Mouse (Mus musculus) frontal cortex, postnatal 10 days (tissue): Measurements from ENCODE around the gene Pacsin3.

ENCODE experiments used
- DNase-seq, 2 experiments: peaks; one replicate each; pipeline ENCODE4 v3.0.0; 2022; ENCODE audit warnings: low spot score in 2 of 2, mixed read lengths in 1 of 2

Pacsin3 gene

DNA sequence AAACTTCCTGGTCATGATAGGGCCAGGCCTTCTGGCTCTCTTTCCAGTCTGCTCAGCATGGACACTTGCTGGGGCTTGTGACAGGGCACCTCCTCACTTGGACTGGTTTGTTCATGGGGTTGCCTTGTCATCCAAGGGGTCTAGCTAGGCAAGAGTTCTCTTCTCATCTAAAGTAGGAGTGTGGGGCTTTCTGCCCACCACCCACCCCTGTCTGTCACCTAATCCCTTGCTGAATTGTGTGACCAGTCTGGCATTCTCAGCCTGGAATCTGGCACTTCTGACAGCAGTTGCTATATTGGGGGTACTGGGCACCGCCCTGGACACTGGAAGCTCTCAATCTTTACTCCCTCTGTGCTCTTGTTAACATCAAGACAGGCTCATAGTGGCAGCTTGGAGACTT lies 3.7 kb downstream of the Pacsin3 start:
- no peak for DNase-seq

DNA sequence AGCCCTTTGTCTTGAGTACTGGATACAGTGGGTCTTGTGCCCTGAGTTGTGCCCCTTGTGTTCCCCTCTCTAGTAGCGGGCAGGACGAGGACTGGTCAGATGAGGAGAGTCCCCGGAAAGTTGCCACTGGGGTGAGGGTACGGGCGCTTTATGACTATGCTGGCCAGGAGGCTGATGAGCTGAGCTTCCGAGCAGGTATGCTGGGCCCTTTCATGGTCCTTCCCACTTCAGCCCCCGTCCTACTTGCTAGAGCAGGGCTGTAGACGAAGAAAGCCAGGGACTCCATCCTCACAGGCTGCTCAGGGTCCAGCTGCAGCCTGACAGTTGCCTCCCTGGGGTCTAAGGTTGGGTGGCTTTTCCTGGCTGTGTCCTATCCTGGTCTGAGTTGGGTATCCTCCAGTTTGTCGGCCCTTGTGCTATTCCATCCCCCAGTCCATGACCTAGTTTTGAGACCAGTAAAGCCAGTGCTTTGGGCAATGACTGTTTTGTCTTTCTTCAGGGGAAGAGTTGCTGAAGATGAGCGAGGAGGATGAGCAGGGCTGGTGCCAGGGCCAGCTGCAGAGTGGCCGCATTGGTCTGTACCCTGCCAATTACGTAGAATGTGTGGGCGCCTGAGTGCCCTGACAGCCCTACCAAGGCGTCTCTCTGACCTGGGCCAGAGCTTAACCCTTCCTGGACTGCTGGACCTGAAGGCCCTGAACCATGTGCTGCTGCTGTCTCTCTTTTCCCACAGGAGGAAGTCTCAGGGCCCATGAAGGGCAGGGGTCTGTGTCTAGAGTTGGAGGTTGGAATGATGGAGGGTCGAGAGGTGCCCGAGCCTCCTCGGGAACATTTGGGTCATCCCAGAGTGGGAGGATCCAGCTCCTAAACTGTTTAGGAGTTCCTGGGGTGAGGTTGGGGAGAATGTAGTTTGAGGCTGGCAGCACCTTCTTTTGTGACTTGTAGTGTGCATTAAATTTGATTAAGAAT lies 8.2 kb downstream of the Pacsin3 start:
- DNase-seq: no peak

DNA sequence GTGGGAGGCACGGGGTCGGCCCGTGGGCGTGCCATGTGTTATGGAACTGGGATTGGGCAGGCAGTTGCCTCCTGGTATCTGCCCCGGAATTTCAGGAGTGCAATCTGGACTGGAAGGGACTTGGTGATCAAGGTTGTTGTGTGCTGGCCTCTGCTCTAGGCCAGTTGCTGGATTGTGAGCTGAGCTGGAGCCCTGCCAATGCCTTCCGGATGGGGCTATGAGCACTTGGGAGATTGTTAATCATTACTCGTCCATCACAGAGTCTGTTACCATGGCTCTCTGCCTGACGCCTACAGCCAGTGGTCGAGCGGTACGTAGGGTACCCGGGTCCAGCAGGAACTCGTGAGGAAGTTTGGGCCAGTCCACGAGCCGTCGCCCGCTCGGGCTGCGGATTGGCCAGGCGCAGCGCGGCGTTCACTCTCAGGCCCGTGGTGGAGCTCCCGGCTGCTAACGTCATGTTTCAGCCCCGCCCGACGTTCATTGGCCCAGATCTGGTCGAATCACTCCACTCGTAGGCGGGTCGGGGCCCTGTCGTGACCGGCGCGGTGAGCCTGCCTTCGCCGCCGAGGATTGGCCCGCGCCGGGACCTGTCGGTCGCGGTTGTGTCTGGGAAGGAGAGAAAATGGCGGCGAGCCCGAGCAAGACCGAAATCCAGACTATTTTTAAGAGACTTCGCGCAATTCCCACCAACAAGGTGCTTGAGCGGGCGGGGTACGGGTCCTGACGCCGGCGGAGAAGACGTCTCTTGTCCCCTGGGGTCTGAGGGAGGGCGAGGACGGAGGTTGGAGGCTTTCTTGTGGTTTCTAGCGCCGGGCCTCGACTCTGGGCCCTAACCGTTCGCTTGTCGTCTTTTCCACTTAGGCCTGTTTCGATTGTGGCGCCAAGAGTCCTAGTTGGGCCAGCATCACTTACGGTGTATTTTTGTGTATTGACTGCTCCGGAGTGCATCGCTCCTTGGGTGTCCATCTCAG lies 9.2 kb downstream of the Pacsin3 start, which contains the start of gene Arfgap2:
TSS of gene Arfgap2 (plus strand) at position 264 of the 971 bp plus-strand sequence.
- DNase-seq: peak; percentile 98

DNA sequence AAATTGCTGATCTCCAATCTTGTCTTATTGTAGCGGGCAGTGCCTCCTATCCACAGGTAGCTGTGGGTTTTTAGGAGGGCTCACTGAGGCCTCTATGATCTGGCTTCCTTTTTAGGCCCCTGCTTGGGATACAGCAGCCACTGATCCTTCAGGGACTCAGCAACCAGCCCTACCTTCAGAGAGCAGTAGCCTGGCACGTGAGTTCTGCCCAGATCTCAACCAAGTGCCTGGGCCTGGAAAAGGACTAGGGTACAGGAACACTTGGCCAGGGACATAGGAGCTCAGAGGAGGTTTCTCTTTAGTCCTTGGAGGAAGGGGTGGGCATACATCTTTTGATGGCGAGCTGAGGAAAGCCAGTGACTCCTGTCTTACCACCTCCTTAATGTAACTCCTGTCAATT lies 12.3 kb downstream of the Pacsin3 start:
- DNase-seq: no peak

DNA sequence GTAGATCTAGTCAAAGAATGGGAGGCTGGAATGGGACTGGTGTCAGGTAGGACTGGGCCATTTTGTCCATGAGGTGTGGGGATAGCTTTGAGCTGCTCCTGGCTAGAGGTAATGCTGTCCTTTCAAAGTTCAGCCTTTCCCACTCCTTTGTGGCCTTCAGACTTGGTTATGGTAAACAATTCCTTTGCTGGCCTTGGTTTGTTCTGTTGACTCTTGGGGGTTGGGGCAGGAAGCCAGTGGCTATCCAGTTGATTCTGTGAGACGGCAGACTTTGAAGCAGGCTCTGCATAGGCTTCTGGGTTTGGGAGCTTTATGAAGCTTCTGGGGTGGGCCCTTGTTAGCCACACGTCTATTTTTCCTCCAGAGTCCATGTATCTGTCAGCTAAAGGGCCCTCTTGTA lies 13.0 kb downstream of the Pacsin3 start:
- no peak for DNase-seq

DNA sequence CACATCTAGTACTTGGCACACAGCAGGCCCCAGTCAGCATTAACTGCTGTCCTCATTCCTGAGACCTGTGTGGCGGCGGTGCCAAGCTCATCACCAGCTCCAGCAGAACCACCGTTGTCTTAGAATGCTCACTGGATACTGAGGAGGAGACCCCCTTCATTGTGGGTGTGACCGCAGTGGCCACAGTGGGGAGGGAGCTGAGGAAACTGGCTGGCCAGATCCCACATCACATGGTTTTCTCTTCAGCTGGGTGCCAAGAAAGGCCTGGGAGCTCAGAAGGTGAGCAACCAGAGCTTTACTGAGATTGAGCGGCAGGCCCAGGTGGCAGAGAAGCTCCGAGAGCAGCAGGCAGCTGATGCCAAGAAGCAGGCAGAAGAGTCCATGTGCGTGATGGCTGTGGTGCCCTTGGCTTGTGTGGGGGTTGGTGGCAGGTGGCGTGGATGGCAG lies 14.0 kb downstream of the Pacsin3 start:
- no peak for DNase-seq

DNA sequence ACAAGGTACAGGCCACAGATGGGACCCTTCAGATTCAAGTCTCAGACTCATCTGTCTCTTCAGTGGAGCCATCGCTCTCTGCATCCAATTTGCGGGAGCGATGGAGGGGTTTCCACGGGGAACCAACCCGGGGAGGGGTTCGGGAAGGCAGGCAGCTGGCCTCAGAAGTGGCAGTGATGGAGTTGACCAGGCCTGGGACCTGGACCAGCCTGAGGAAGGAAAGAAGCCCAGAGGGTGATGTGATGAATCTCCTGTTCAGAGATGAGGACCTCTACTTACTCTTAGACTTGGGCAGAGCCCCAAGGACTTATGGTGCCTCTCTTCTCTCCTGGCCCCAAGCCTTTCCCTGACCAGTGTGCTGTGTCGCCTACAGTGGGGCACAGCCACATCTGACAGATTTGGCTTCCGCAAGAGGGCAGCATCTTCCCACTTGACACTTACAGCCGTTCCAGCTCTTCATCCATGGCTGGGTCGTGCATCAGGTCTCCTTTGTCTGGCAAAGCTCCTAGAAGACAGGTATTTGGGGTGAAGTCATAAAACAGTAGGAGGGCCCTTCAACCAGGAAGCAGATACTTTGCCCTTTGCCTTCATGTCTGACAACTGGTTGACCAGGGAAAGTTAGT lies 23.1 kb downstream of the Pacsin3 start:
- DNase-seq: peak in 1 of 2 experiments; percentile 56

DNA sequence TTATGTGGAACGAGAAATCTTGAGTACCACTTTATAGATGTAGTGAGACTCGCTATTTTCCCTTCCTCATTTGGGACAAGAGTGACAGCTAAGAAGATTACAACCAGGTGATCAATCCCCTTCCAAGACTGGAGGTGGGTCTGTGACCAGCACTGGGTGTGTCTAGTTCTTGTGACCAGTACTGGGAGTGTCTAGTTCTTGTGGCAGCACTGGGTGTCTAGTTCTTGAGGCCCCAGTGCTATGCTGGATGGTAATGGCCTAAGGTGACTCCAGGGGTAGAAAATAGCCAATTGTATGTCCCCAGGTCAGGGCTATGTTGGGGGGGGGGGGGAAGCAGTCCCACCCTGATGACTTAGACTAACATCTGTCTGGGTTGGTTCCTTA lies 23.6 kb downstream of the Pacsin3 start:
- no peak for DNase-seq

DNA sequence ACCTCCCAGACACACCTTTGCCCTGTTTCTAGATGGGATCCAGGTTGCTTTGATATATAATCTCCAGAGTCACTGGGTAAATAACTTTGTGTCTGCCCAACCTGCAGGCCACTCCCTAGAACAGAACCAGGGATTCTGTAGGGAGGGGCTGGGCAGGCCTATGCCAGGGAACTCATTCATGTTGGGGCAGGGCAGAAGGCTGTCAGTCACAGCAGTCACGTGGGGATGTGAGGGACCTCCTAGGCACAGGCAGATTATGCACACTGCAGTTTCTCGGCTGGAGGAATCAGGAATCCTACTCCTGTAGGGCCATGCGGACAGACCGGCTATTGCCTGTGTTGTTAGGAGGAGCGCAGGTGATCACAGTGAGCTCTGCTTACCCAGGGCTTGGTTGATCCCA lies 25.6 kb downstream of the Pacsin3 start:
- DNase-seq: no peak

DNA sequence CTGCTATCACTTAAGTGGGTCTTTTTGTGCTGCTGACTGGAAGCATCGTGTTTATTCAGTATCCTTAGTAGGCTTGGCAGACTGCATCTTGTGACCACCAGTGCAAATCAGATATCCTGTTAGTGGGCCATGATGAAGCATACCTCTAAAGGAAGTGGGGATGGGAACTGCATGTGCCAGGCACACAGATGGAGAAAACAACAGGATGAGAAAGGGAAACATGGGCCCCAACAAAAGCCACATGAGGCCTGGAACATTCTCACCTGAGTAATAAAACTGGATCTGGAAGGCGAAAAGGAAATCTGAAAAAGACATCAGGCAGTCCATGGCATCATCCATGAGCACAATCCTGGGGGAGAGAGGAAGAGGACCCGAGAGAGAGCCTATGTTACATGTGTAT lies 28.2 kb downstream of the Pacsin3 start:
- DNase-seq: no peak

DNA sequence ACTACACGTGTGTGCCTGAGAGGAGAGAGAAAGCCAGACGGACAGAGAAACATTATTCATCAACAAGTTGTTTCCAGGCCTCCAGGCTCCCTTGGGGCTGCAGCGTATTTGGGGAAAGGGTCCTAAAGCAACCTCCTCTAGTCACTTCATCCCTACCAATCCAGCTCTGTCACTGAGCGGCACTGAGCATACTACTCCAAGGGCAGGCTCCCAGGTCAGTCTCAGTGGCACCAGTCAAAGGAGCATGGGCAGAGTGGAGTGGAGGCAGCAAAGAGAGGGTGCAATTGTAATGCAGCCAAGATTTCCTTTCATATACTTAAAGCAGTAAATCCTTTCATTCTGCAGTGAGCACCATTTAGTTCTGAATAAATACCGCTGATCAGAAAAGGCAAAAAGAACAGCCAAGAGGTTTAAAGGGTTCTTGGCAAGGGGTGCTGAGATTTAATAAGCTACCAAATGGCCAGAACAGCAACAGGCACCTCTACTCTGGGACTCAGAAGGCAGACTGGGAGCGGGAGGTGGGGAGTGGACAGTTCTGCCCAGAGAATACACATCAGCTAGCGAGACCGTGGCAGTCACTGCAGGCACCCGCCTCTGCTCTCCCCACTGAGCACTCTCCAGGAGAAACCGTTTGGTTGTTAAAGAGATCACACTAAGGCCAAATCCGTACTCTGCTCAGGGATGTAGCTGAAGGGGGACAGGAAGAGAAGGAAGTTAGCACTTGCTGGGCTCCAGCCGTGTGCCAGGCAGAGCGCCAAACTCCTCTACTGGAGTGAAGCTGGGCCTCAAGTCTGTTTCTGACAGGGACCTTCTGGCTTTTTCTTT lies 28.8 kb downstream of the Pacsin3 start:
- peak; percentile 28 to 51 for DNase-seq

DNA sequence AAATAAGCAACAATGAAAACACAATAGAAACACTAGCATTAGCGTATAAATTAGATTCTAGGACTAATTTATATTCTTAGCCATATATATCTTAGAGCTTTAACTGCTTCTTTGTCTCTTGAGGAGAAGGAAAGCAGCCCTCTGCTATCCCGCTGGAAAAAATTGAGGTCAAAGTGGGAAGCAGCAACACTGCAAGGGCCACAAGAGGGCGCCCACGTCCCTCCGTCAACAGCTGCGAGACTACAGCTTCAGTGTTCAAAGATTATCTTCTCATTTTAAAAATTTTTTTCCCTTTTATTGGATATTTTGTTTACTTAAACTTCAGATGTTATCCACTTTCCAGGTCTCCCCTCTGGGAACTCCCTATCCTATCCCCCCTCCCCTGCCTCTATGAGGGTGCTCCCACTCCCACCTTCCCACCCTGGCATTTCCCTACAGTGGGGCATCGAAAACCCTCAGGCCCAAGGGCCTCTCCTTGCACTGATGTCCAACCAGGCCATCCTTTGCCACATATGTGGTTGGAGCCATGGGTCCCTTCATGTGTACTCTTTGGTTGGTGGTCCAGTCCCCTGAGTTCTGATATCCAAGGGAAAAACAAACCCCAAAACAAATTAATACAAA lies 30.2 kb downstream of the Pacsin3 start:
- peak; percentile 45 to 77 for DNase-seq

DNA sequence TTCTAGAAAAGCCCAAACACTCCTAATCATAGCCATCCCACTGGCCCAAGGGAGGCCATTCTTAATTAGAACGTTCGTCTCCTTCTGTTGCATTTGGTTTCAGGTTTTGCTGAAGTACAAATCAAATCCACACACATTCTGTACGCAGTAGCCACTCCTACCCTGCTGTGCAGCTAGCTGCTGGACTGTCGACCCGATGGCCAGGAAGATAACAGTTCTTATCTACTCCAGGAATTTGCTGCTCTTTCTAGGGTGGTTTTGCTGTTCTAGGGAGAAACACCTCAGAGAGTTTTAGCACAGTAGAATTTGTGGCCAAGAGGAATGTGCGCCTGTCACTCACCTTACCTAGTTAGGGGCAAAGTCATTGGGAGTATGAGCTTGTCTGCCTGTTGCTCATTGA lies 31.8 kb downstream of the Pacsin3 start:
- DNase-seq: no peak

DNA sequence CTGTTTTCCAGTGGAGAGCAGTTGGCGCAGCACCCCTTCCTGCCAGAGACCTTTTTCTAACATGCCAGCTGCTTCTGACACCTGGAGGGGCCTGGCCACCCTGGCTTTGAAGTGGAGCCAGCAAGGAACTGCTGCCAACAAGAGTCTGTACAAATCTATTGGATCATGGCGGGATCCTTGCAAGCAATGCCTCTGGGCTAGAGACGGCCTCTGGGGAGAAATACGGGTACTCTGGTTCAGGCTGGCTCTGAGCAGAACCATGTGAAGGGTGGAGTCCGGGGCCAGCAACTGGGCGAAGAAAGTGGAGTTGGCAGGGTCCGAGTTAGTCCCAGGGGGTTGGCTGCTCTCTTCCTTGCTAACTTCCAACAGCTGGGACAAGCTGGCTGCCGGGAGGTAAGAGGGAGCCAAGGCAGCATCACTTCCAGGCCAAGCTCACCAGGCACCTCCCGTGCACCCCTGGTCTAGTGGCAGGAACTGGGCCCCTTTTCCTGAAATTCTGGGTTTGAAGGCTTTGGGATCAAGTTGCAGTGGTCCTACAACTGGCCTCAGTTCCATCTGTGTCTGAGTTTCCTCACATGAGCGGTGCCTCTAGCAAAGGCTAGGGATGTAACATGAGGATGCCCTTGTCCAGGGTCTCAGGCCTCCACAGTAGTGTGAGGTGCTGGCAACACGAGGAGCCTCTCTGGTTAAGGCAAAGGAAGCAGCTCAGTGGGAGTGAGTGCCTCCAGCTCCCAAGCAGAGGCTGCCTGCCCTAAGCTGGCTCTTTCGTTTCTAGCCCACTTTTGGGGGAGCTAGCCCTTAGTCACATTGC lies 35.6 kb downstream of the Pacsin3 start:
- no peak for DNase-seq

DNA sequence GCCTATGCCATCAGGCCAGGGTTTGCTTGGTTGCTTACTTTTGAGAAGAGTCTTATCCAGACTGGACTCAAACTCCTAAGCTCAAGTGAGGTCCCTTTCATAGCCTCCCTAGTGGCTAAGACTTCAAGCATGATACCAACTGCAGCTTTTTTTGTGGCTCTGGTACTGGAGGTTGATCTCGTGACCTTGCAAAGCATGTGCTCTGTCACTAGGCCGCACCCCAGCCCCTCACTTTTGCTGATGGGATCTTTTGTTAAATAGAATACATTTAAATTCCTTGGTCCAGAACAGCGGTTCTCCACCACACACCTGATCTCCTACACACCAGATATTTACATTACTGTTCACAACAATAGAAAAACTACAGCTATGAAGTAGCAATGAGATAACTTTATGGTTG lies 38.5 kb downstream of the Pacsin3 start:
- no peak for DNase-seq

DNA sequence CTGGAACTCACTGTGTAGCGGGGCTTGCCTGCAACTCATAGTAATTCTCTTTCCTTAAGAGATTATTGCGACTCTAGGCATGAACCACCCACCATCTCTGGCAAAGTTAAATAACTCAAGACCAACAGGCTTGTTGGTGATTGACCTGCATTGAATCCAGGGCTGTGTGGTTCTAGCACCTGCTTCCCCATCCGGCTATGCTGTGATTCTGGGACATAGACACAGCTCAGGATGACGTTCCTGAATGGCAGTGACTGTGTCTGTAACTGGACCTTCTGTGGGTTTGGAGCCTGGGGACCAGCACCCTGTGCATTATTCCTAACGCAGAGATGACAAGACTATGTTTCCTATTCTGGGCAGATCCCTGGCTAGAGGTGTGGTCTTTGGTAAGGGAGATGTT lies 40.1 kb downstream of the Pacsin3 start:
- no peak for DNase-seq

DNA sequence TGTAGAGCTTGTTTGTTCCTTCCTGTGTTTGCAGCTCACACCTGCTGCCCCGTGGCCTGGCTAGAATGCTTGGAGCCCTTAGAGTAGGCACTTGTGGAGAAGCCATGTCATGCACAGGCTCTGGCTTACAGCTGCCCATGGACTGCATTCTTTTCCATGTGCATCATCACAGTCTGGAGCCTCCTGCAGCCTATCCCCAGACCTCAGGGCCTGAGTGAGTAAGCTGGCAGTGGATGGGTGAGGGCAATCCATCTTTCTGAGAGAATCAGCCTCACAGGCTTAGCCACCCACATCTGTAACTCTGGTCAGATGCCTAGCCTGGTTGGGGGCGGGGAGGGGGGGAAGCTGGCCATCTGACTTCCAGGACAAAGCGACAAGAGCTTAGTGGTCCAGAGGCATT lies 43.4 kb downstream of the Pacsin3 start:
- no peak for DNase-seq

DNA sequence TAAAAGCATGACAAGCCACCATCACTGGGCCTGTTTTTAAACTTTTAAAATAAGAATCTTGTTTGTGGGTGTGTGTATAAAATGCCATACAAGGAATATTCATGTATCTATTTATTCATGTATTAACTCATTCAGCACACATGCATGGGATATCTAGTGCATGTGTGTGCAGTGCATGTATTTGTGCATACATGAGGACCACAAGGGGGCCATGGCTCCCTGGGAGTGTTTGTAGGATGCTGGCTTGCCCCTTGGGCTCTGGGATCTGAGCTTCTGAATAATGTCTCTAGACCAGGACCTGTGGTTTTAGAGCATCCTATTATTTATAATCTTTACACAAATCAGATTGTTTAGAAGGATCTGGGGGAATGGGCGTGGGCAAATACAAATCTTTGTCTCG lies 45.0 kb downstream of the Pacsin3 start:
- no peak for DNase-seq

DNA sequence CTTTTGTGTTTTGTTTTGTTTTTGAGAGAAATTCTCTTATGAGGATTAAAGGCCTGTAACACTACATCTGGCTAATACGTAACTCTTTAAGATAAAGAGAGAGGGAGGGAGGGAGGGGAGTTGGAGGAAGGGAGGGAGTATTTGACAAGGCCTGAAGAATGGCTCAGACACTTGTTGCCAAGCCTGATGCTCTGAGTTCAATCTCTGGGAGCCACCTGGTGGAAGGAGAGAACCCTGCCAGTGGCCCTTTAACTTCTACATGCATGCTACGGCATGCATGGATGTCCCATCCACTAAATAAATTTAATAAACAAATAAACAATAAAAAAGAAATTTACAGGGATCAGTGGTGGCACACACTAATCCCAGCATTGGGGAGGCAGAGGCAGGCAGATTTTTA lies 46.1 kb downstream of the Pacsin3 start:
- DNase-seq: no peak

DNA sequence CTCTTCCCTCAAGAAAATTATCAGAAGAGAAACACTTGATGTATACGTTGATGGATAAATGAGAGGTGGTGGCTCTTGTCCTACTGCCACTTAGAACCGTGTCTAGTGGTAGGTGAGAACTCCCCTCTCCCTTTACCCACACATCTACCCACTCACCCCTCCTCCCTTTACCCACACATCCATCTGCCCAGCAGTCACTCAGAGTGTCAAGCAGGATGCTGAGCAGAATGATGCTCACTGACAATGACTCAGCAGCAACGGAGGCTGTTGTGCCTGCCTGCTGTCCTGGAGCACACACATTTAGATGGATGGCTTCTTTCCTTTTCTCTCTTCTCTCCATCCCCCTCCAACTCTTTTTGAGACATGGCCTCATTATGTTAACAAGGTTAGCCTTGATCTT lies 47.1 kb downstream of the Pacsin3 start:
- no peak for DNase-seq
